Mouse (Mus musculus): ENCODE measurements around the gene Gzma. TPM values are rescaled to one million over a fixed set of nuclear protein-coding genes. Genes with fewer than 3 reads are reported as not detected.

Gzma gene
- total and polyA plus RNA-seq, 2 experiments from 2014 or later, result not detected

DNA sequence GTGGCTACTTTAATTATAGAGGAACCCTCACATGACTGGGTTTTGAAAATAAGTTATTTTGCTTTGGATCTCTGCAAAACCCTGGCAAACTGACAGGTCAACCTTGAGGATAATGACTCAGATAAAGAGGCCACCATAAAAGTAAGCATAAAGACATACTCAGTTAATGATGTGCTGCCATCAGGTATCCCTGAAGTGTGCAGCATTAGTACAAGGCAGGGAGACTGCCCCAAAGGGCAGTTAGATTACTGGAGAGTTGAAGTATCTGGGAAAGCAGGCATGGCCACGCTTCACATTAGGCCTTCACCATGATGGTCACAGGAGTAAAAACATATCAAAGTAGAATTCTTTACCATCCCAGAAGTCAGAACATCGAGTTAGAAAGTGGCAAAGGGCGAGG is 55.9 kb downstream of the Gzma start:
- no peak for DNase-seq (ENCODE audit: low spot score)
- TF ChIP-seq CTCF (IDR thresholded peaks at IDR 0.05), result no peak
- Histone ChIP-seq H3K36me3 (ENCODE audit: insufficient read depth, low read length) (no peaks in the 10 kb centered on the region), H3K4me1 (ENCODE audit: insufficient read depth, low read length) (no peaks in the 10 kb centered on the region), H3K4me3 (ENCODE audit: low read depth, low read length) (no peak overlapping the region), H3K9me3 (ENCODE audit: low read length) (no peaks in the 10 kb centered on the region), H3K9ac (replicated peaks; ENCODE audit: low read length, poor library complexity, severe bottlenecking) (no peak overlapping the region), H3K27ac (ENCODE audit: low read depth, low read length) (no peak overlapping the region), H3K4me2 (ENCODE audit: low read depth, low read length, poor library complexity, severe bottlenecking) (peak overlapping the region; percentile 70), H3K27me3 (ENCODE audit: insufficient read depth, low read length) (no peaks in the 10 kb centered on the region)
- 81% methylated on average over 3 of the region's 3 CpGs for whole genome bisulfite sequencing
- ATAC-seq (ENCODE audit: low FRiP score), result no peak

Other genes starting within 250 kb of the Gzma start
- gene Mtrex, start 173.6 kb downstream of the Gzma start, total RNA-seq (2014; rRNA removed), result 24.2 and 34.3 TPM in 2 replicates
- 35.5 and 40.5 TPM in 2 replicates for gene Mtrex, start 173.6 kb downstream of the Gzma start, polyA plus RNA-seq (2015; fragmentation: Nextera tagmentation; extraction: Ambion mirVana)
- 18.0 and 20.7 TPM in 2 replicates for gene Dhx29, start 173.5 kb downstream of the Gzma start, total RNA-seq (2014; rRNA removed)
- gene Dhx29, start 173.5 kb downstream of the Gzma start, polyA plus RNA-seq (2015; fragmentation: Nextera tagmentation; extraction: Ambion mirVana), result 25.4 and 30.6 TPM in 2 replicates
- gene Ccno, start 113.2 kb downstream of the Gzma start, total RNA-seq (2014; rRNA removed), result 1.6 and 7.9 TPM in 2 replicates
- gene Ccno, start 113.2 kb downstream of the Gzma start, polyA plus RNA-seq (2015; fragmentation: Nextera tagmentation; extraction: Ambion mirVana), result 1.0 and 1.1 TPM in 2 replicates
- gene Mcidas, start 107.1 kb downstream of the Gzma start, total RNA-seq (2014; rRNA removed), result 0.77 and 1.4 TPM in 2 replicates
- 0.38 and 0.81 TPM in 2 replicates for gene Mcidas, start 107.1 kb downstream of the Gzma start, polyA plus RNA-seq (2015; fragmentation: Nextera tagmentation; extraction: Ambion mirVana)
- gene Cdc20b, start 65.9 kb downstream of the Gzma start, total RNA-seq (2014; rRNA removed), result 1.7 and 2.0 TPM in 2 replicates
- gene Cdc20b, start 65.9 kb downstream of the Gzma start, polyA plus RNA-seq (2015; fragmentation: Nextera tagmentation; extraction: Ambion mirVana), result 0.15 and 0.18 TPM in 2 replicates
- gene Gpx8, start 54.6 kb downstream of the Gzma start, total RNA-seq (2014; rRNA removed), result 16.2 and 27.1 TPM in 2 replicates
- gene Gpx8, start 54.6 kb downstream of the Gzma start, polyA plus RNA-seq (2015; fragmentation: Nextera tagmentation; extraction: Ambion mirVana), result 37.5 and 41.7 TPM in 2 replicates
- 0.44 and 1.1 TPM in 2 replicates for gene Esm1, start 108.7 kb upstream of the Gzma start, total RNA-seq (2014; rRNA removed)
- 1.2 and 3.0 TPM in 2 replicates for gene Esm1, start 108.7 kb upstream of the Gzma start, polyA plus RNA-seq (2015; fragmentation: Nextera tagmentation; extraction: Ambion mirVana)
- gene Gzmk, start 124.9 kb upstream of the Gzma start, total RNA-seq (2014; rRNA removed), result not detected in 2 replicates
- 0.17 TPM in 1 of 2 replicates, not detected in the other for gene Gzmk, start 124.9 kb upstream of the Gzma start, polyA plus RNA-seq (2015; fragmentation: Nextera tagmentation; extraction: Ambion mirVana)
- gene BC067074, start 192.2 kb upstream of the Gzma start, total RNA-seq (2014; rRNA removed), result 2.4 and 3.5 TPM in 2 replicates
- 0.48 and 0.72 TPM in 2 replicates for gene BC067074, start 192.2 kb upstream of the Gzma start, polyA plus RNA-seq (2015; fragmentation: Nextera tagmentation; extraction: Ambion mirVana)